Mouse (Mus musculus) MEL (cell line): ENCODE measurements around the gene Tbc1d1. TPM values are rescaled to one million over a fixed set of nuclear protein-coding genes. Genes with fewer than 3 reads are reported as not detected.

Experiments
- DNase-seq: peaks from one replicate; pipeline ENCODE4 v3.0.0; 2011; ENCODE audit warnings: low read depth, low spot score
- H3K27ac ChIP-seq: 2 replicates; pipeline ENCODE4 v1.5.1; 2012; ENCODE audit warnings: low read depth, mild to moderate bottlenecking, control low read depth, low read length, moderate library complexity; ENCODE audit not compliant: control insufficient read depth
- H3K27me3 ChIP-seq, 2 experiments: fragments of 150-350 bp in 1 of 2; sonication (generic) in 1 of 2; 2 replicates each; pipeline ENCODE4 v1.6.1; 2012; ENCODE audit warnings: low read length in 2 of 2, mild to moderate bottlenecking in 2 of 2, improper control_type of control experiment in 1 of 2, moderate library complexity in 1 of 2; ENCODE audit not compliant: insufficient read depth in 2 of 2, control insufficient read depth in 1 of 2
- H3K36me3 ChIP-seq, 2 experiments: 2 replicates each; pipeline ENCODE4 v1.6.1; 2012 to 2014; ENCODE audit warnings: low read length in 2 of 2, improper control_type of control experiment in 1 of 2, inconsistent platforms in 1 of 2, mild to moderate bottlenecking in 1 of 2; ENCODE audit not compliant: insufficient read depth in 2 of 2, control insufficient read depth in 1 of 2
- H3K4me1 ChIP-seq, 2 experiments: fragments of 150-350 bp in 1 of 2; sonication (generic) in 1 of 2; 2 replicates each; pipeline ENCODE4 v1.6.1; 2012; ENCODE audit warnings: low read length in 2 of 2, improper control_type of control experiment in 1 of 2, mild to moderate bottlenecking in 1 of 2; ENCODE audit not compliant: insufficient read depth in 2 of 2, control insufficient read depth in 1 of 2
- H3K4me3 ChIP-seq, 2 experiments: fragments of 150-350 bp in 1 of 2; sonication (generic) in 1 of 2; 2 replicates each; pipeline ENCODE4 v1.5.1; 2012; ENCODE audit warnings: low read depth in 2 of 2, low read length in 2 of 2, mild to moderate bottlenecking in 2 of 2, moderate library complexity in 2 of 2, control low read depth in 1 of 2, improper control_type of control experiment in 1 of 2; ENCODE audit not compliant: control insufficient read depth in 1 of 2, insufficient read depth in 1 of 2
- H3K79me2 ChIP-seq: 2 replicates; pipeline ENCODE4 v1.6.1; 2012; ENCODE audit warnings: mild to moderate bottlenecking, low read length, moderate library complexity; ENCODE audit not compliant: control insufficient read depth, poor library complexity, insufficient read depth
- H3K9ac ChIP-seq: 2 replicates; pipeline ENCODE4 v1.6.1; 2012; ENCODE audit warnings: low read depth, mild to moderate bottlenecking, control low read depth, low read length, moderate library complexity; ENCODE audit not compliant: control insufficient read depth, poor library complexity, severe bottlenecking
- H3K9me3 ChIP-seq: fragments of 150-350 bp; sonication (generic); replicated peaks from 2 replicates; pipeline ENCODE4 v1.6.1; 2012; ENCODE audit warnings: mild to moderate bottlenecking, low read length, improper control_type of control experiment, moderate library complexity; ENCODE audit not compliant: insufficient read depth
- CHD1 ChIP-seq: IDR thresholded peaks from 2 replicates; pipeline ENCODE4 v1.6.1; 2012; ENCODE audit warnings: low read depth, mild to moderate bottlenecking, inconsistent platforms, low read length, improper control_type of control experiment
- E2F4 ChIP-seq: IDR thresholded peaks from 2 replicates; pipeline ENCODE4 v1.6.1; 2011; ENCODE audit warnings: low read depth, low read length, improper control_type of control experiment, borderline replicate concordance
- EP300 ChIP-seq, 2 experiments: IDR thresholded peaks; 2 replicates each; pipeline ENCODE4 v1.6.1; 2011; ENCODE audit warnings: improper control_type of control experiment in 2 of 2, low read length in 2 of 2, low read depth in 1 of 2, mild to moderate bottlenecking in 1 of 2
- GABPA ChIP-seq: IDR thresholded peaks from 2 replicates; pipeline ENCODE4 v1.6.1; 2012; ENCODE audit warnings: low read depth, mild to moderate bottlenecking, inconsistent platforms, low read length, improper control_type of control experiment, moderate library complexity
- GATA1 ChIP-seq: IDR thresholded peaks from 2 replicates; pipeline ENCODE4 v1.6.1; 2011; ENCODE audit warnings: low read depth, low read length, improper control_type of control experiment
- JUND ChIP-seq: IDR thresholded peaks from 2 replicates; pipeline ENCODE4 v1.6.1; 2011; ENCODE audit warnings: low read depth, mild to moderate bottlenecking, improper control_type of control experiment, low read length
- RAD21 ChIP-seq: IDR thresholded peaks from 2 replicates; pipeline ENCODE4 v1.6.1; 2011; ENCODE audit warnings: mild to moderate bottlenecking, low read depth, low read length, improper control_type of control experiment
- RCOR1 ChIP-seq: IDR thresholded peaks from 2 replicates; pipeline ENCODE4 v1.6.1; 2012; ENCODE audit warnings: low read depth, mild to moderate bottlenecking, inconsistent platforms, low read length, improper control_type of control experiment
- SIN3A ChIP-seq: IDR thresholded peaks from 2 replicates; pipeline ENCODE4 v1.6.1; 2012; ENCODE audit warnings: low read length, improper control_type of control experiment, inconsistent platforms
- ZC3H11A ChIP-seq: IDR thresholded peaks from 2 replicates; pipeline ENCODE4 v1.6.1; 2012; ENCODE audit warnings: low read depth, mild to moderate bottlenecking, inconsistent platforms, low read length, improper control_type of control experiment
- ZKSCAN1 ChIP-seq: IDR thresholded peaks from 2 replicates; pipeline ENCODE4 v1.6.1; 2012; ENCODE audit warnings: low read depth, mild to moderate bottlenecking, inconsistent platforms, low read length, improper control_type of control experiment, moderate library complexity
- polyA plus RNA-seq, 2 experiments: library from polyadenylated mRNA; stranded (reverse) in 1 of 2; unstranded in 1 of 2; fragments of >175 nt in 1 of 2; fragments of >200 nt in 1 of 2; gene quantifications; 2 replicates each; pipeline versions ENCODE4 v1.2.1 to v1.2.4; 2012; ENCODE audit warnings: low replicate concordance in 2 of 2, low read depth in 1 of 2; ENCODE audit not compliant: insufficient read length in 2 of 2, insufficient read depth in 1 of 2, missing spikeins in 1 of 2
- total RNA-seq: library from RNA; depleted of rRNA; stranded (reverse); fragments of 300-350 nt; gene quantifications from 2 replicates; pipeline ENCODE4 v1.2.3, GENCODE M21; 2012

Gene Tbc1d1
- total and polyA plus RNA-seq, 3 experiments = 22.5 to 24.4 TPM; not detected in 1

DNA sequence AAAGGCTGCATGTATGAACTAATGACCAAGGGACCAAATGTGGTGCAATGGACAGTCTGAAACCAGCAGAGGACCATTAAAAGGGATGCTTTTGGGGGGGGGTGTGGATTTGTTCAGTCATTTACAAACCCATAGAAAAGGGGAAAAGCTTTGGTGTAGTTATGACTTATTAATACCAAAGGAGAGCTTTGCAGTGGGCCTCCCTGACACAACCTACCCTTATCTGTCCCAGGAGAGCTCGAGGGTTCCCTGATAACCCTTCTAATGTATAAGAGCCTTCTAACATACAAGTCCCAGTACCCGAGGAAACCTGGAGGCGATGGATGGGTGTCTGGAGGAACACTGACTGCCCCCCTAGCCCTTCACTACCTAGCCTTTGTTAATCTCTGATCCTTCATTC, 5.8 kb downstream of the Tbc1d1 start:
- no peak overlapping the region for H3K9ac ChIP-seq

DNA sequence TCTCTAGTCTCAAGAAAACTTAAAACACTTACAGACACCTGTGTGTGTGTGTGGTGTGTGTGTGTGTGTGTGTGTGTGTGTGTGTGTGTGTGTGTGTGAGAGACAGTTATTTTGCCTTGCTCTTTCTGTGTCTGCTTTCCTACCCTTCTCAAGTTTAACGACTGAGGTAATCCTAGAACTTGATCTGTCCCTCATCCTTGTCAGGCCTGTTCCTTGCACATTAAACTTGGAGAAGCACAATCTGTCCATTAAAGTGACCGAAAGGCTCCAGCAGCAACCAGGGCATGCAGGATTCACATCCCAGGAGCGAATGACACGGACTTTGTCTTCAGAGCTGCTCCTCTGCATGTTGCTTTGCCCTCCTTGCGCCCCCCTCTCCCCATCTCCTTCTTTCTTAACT, 6.5 kb downstream of the Tbc1d1 start:
- H3K36me3 ChIP-seq = peaks cover 0 to 21% of the 10 kb centered on the region in 2 experiments; a peak in 2 of 4 replicates
- no peak for TF ChIP-seq GABPA
- no peak for TF ChIP-seq RAD21
- no peak for TF ChIP-seq ZC3H11A
- TF ChIP-seq SIN3A = no peak
- no peak for TF ChIP-seq JUND
- no peak for TF ChIP-seq RCOR1
- no peak for TF ChIP-seq EP300 (IDR thresholded peaks at IDR 0.05; ENCODE audit: low read depth in 1 of 2, low read length in 2 of 2)
- no peaks in the 10 kb centered on the region for H3K9me3 ChIP-seq
- H3K9ac ChIP-seq = no peak overlapping the region
- H3K27me3 ChIP-seq = no peaks in the 10 kb centered on the region
- peaks cover 12 to 32% of the 10 kb centered on the region in 2 experiments for H3K4me1 ChIP-seq
- H3K79me2 ChIP-seq = peaks cover 16% of the 10 kb centered on the region
- H3K4me3 ChIP-seq = no peak overlapping the region
- H3K27ac ChIP-seq = no peak overlapping the region
- no peak for DNase-seq

More for the DNA sequence above, 5.8 kb downstream of the Tbc1d1 start:
- TF ChIP-seq CHD1 (no peak), GATA1 (peak; percentile 39; the same call in 1 of the 2 replicates), E2F4 (no peak)
- Histone ChIP-seq H3K27me3 (no peaks in the 10 kb centered on the region), H3K4me1 (peaks cover 15 to 33% of the 10 kb centered on the region in 2 experiments), H3K9me3 (no peaks in the 10 kb centered on the region), H3K79me2 (peaks cover 16% of the 10 kb centered on the region), H3K4me3 (no peak overlapping the region; a peak in 1 of 4 replicates), H3K36me3 (peaks cover 0 to 23% of the 10 kb centered on the region in 2 experiments; a peak in 2 of 4 replicates), H3K27ac (no peak overlapping the region)
- DNase-seq = peak; percentile 31

DNA sequence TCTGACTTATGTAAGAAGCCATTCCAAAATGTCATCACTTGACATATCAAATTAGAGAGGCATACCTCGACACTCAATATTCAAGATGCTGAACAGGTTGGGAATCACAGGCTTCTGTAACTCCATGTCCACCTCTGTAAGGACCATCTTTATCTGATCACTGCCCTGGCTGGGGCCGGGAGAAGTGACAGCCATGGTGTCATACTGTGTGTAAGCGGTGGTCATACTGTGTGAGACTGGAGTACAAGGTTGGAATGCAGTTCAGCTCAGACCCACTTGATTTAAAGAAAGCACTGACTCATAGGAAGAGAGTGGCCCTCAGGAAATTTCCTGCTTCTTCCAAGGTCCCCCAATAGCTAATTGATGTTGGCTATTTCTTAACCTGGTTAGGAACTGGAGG, 8.3 kb downstream of the Tbc1d1 start:
- no peak overlapping the region for H3K4me3 ChIP-seq
- no peak overlapping the region for H3K9ac ChIP-seq
- H3K27me3 ChIP-seq = no peaks in the 10 kb centered on the region
- TF ChIP-seq CHD1 = no peak
- peak; percentile 80 for TF ChIP-seq ZKSCAN1
- H3K9me3 ChIP-seq = no peaks in the 10 kb centered on the region
- no peak for DNase-seq
- H3K4me1 ChIP-seq = peaks cover 16 to 26% of the 10 kb centered on the region in 2 experiments
- peaks cover 15% of the 10 kb centered on the region for H3K79me2 ChIP-seq
- peaks cover 0 to 16% of the 10 kb centered on the region in 2 experiments; a peak in 2 of 4 replicates for H3K36me3 ChIP-seq
- no peak overlapping the region for H3K27ac ChIP-seq
